ENCODE assay signal across 25 mouse cellular contexts in the genomic region with DNA sequence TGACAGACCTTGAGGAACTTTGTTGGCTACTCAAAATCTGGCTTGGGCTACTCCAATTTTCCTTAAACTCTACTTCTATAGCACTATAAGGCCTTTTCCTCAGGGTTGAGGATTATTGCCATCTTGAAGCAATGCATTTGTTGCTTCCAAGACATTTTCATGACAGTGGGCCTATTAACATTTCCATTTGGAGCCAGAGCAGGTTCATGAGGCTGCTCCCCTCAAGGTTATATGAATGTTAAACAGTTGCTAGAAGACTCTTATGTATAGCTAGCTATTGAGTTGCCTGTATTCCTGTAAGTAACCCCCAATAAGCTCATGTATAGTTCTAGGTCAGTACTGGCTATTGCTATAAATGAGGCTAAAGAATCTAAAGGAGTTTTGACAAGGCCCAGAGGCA. TPM values are rescaled to one million over a fixed set of nuclear protein-coding genes. Genes with fewer than 3 reads are reported as not detected.
DNase-seq lines count a peak whose midpoint lies in the region; ATAC-seq lines count a peak whose summit lies in the region.
"Had no signal": no experiment of that assay in that cellular context is flagged by ENCODE, and none has a peak within 500 bp of the region (broad histone marks: within the 10 kb centered on the region; RNA-seq: fewer than 3 reads in every experiment).

No protein-coding gene starts in this region.

- peaks cover 9% of the 10 kb centered on the region for H3K36me3 ChIP-seq in midbrain, embryonic 11.5 days (ENCODE audit: control insufficient read depth, insufficient read depth, low read length)
- peaks cover 41% of the 10 kb centered on the region for H3K36me3 ChIP-seq in midbrain, embryonic 10.5 days
- H3K36me3 ChIP-seq in forebrain, embryonic 11.5 days (ENCODE audit: control insufficient read depth, insufficient read depth, low read length), result peaks cover 4% of the 10 kb centered on the region; the same call in 1 of the 2 replicates
- peaks cover 40% of the 10 kb centered on the region for H3K36me3 ChIP-seq in limb, embryonic 10.5 days

- H3K27ac ChIP-seq in midbrain, embryonic 11.5 days (ENCODE audit: low read depth, low read length), result no peak overlapping the region
- no peak overlapping the region for H3K27ac ChIP-seq in midbrain, embryonic 10.5 days (replicated peaks)
- no peak overlapping the region for H3K27ac ChIP-seq in forebrain, embryonic 11.5 days (ENCODE audit: low read depth, low read length)
- no peak overlapping the region for H3K27ac ChIP-seq in limb, embryonic 10.5 days
- H3K27ac ChIP-seq: embryonic facial prominence, embryonic 13.5 days; embryonic facial prominence, embryonic 15.5 days; forebrain, embryonic 10.5 days; forebrain, embryonic 13.5 days; forebrain, embryonic 15.5 days had no signal

- no peaks in the 10 kb centered on the region for H3K9me3 ChIP-seq in midbrain, embryonic 11.5 days (ENCODE audit: control insufficient read depth, low read length)
- peaks cover 9% of the 10 kb centered on the region; the same call in 1 of the 2 replicates for H3K9me3 ChIP-seq in midbrain, embryonic 10.5 days (replicated peaks)
- no peaks in the 10 kb centered on the region for H3K9me3 ChIP-seq in forebrain, embryonic 11.5 days (ENCODE audit: control insufficient read depth, low read length)
- no peaks in the 10 kb centered on the region for H3K9me3 ChIP-seq in limb, embryonic 10.5 days (replicated peaks)
- H3K9me3 ChIP-seq: embryonic facial prominence, embryonic 13.5 days; embryonic facial prominence, embryonic 15.5 days; forebrain, embryonic 15.5 days had no signal

- H3K4me2 ChIP-seq in midbrain, embryonic 11.5 days, result no peak overlapping the region
- no peak overlapping the region for H3K4me2 ChIP-seq in forebrain, embryonic 11.5 days (ENCODE audit: low read depth, low read length, severe bottlenecking)
- H3K4me2 ChIP-seq: embryonic facial prominence, embryonic 13.5 days; embryonic facial prominence, embryonic 15.5 days; forebrain, embryonic 13.5 days; forebrain, embryonic 15.5 days had no signal

- peak; percentile 67 for DNase-seq in midbrain, embryonic 11.5 days (ENCODE audit: low spot score, missing footprints)
- DNase-seq in midbrain, embryonic 10.5 days (ENCODE audit: low spot score), result no peak
- peak; percentile 19 for DNase-seq in ZHBTc4 (ENCODE audit: low read depth, low spot score)
- DNase-seq in forebrain, embryonic 11.5 days (ENCODE audit: low spot score), result no peak
- no peak for DNase-seq in limb, embryonic 10.5 days (ENCODE audit: low spot score)
- DNase-seq: adrenal gland, adult 2 months; adrenal gland, postnatal 10 days; adrenal gland, postnatal 25 days; B cell, adult 2 months; cerebellum, adult 11 months; cerebellum, adult 18-20 months; cerebellum, adult 8-10 months; cerebellum, adult 9-11 months; cerebellum, postnatal 14 days; cerebellum, postnatal 36 days; embryo, embryonic 11 days; forebrain, postnatal 0 days had no signal

- ATAC-seq in midbrain, embryonic 11.5 days (ENCODE audit: low FRiP score), result no peak
- no peak for ATAC-seq in forebrain, embryonic 11.5 days (replicated peaks; ENCODE audit: low FRiP score)
- ATAC-seq: CD4-positive, CD25-positive, alpha-beta regulatory T cell, adult 4 months; forebrain, embryonic 13.5 days; forebrain, embryonic 15.5 days; forebrain, postnatal 0 days had no signal

- no peak overlapping the region for H3K4me3 ChIP-seq in midbrain, embryonic 11.5 days (ENCODE audit: low read depth, low read length)
- H3K4me3 ChIP-seq in midbrain, embryonic 10.5 days, result no peak overlapping the region
- no peak overlapping the region for H3K4me3 ChIP-seq in forebrain, embryonic 11.5 days (ENCODE audit: low read depth, low read length)
- no peak overlapping the region for H3K4me3 ChIP-seq in limb, embryonic 10.5 days
- H3K4me3 ChIP-seq: embryonic facial prominence, embryonic 13.5 days; embryonic facial prominence, embryonic 15.5 days; erythroblast, embryonic 14.5 days; forebrain, embryonic 10.5 days; forebrain, embryonic 13.5 days; forebrain, embryonic 15.5 days had no signal

- no peaks in the 10 kb centered on the region for H3K27me3 ChIP-seq in midbrain, embryonic 11.5 days (ENCODE audit: control insufficient read depth, insufficient read depth, low read length)
- no peaks in the 10 kb centered on the region for H3K27me3 ChIP-seq in midbrain, embryonic 10.5 days (ENCODE audit: low read depth, poor library complexity, severe bottlenecking)
- no peaks in the 10 kb centered on the region for H3K27me3 ChIP-seq in forebrain, embryonic 11.5 days (ENCODE audit: control insufficient read depth, insufficient read depth, low read length)
- H3K27me3 ChIP-seq in limb, embryonic 10.5 days (ENCODE audit: low read depth, poor library complexity, severe bottlenecking), result no peaks in the 10 kb centered on the region
- H3K27me3 ChIP-seq: CH12.LX; embryonic facial prominence, embryonic 13.5 days; embryonic facial prominence, embryonic 15.5 days; forebrain, embryonic 13.5 days; forebrain, embryonic 15.5 days had no signal

- H3K9ac ChIP-seq in midbrain, embryonic 11.5 days (ENCODE audit: low read length), result no peak overlapping the region
- H3K9ac ChIP-seq in forebrain, embryonic 11.5 days (ENCODE audit: low read length), result no peak overlapping the region
- H3K9ac ChIP-seq: embryonic facial prominence, embryonic 13.5 days; embryonic facial prominence, embryonic 15.5 days; forebrain, embryonic 13.5 days; forebrain, embryonic 15.5 days; forebrain, postnatal 0 days had no signal

- no peaks in the 10 kb centered on the region for H3K4me1 ChIP-seq in midbrain, embryonic 11.5 days (ENCODE audit: control insufficient read depth, insufficient read depth, low read length)
- no peaks in the 10 kb centered on the region for H3K4me1 ChIP-seq in midbrain, embryonic 10.5 days
- H3K4me1 ChIP-seq in forebrain, embryonic 11.5 days (replicated peaks; ENCODE audit: control insufficient read depth, insufficient read depth, low read length), result no peaks in the 10 kb centered on the region
- H3K4me1 ChIP-seq in limb, embryonic 10.5 days, result no peaks in the 10 kb centered on the region
- H3K4me1 ChIP-seq: embryonic facial prominence, embryonic 13.5 days; embryonic facial prominence, embryonic 15.5 days; forebrain, embryonic 10.5 days; forebrain, embryonic 13.5 days; forebrain, embryonic 15.5 days had no signal

RNA-seq across cellular contexts. Expression of gene Resf1, which starts 28.8 kb away (rescaled TPM):
- polyA plus RNA-seq in midbrain, embryonic 11.5 days (2014; fragmentation: Nextera tagmentation; extraction: Ambion mirVana), result 42.0 and 44.5 TPM in 2 replicates
- 38.3 and 39.3 TPM in 2 replicates for polyA plus RNA-seq in midbrain, embryonic 10.5 days (2016; fragmentation: Nextera tagmentation; extraction: Ambion mirVana)
- polyA plus RNA-seq in forebrain, embryonic 11.5 days (2014; fragmentation: Nextera tagmentation; extraction: Ambion mirVana), result 42.6 and 49.9 TPM in 2 replicates
- 51.8 and 61.6 TPM in 2 replicates for polyA plus RNA-seq in limb, embryonic 10.5 days (2016; fragmentation: Nextera tagmentation; extraction: Ambion mirVana)

Comparison
In these comparisons a context has a peak if more than half of its experiments do, and no peak if none do; other contexts are left out.
1. DNase-seq: peak in midbrain, embryonic 11.5 days (single experiment) and ZHBTc4 (single experiment); none in midbrain, embryonic 10.5 days (single experiment), forebrain, embryonic 11.5 days (single experiment) and limb, embryonic 10.5 days (single experiment).